Mouse (Mus musculus) limb, embryonic 15.5 days (tissue): ENCODE results near the gene Dis3. TPM values are rescaled to one million over a fixed set of nuclear protein-coding genes. Genes with fewer than 3 reads are reported as not detected.
"Not testable (repeated sequence)": the region's sequence is repeated elsewhere in the genome, so short reads cannot be mapped to it uniquely, and the experiment has no call there.

Source experiments
- ATAC-seq: fragments of 200-750 bp; cut with Nextera tagmentation; 2 replicates; pipeline ENCODE4 v1.8.0; 2017; ENCODE audit warnings: low read depth, moderate TSS enrichment; ENCODE audit not compliant: insufficient number of reproducible peaks, low FRiP score, low TSS enrichment
- H3K27ac ChIP-seq: fragments of 300-500 bp; sonication (generic); 2 replicates; pipeline ENCODE4 v1.5.1; 2015; ENCODE audit warnings: moderate library complexity, mild to moderate bottlenecking, inconsistent platforms
- H3K27me3 ChIP-seq: fragments of 300-500 bp; sonication (generic); 2 replicates; pipeline ENCODE4 v1.6.1; 2015; ENCODE audit warnings: inconsistent platforms
- H3K36me3 ChIP-seq: fragments of 300-500 bp; sonication (generic); 2 replicates; pipeline ENCODE4 v1.6.1; 2015; ENCODE audit warnings: inconsistent platforms
- H3K4me1 ChIP-seq: fragments of 300-500 bp; sonication (generic); 2 replicates; pipeline ENCODE4 v1.6.1; 2015; ENCODE audit warnings: inconsistent platforms
- H3K4me2 ChIP-seq: fragments of 300-500 bp; sonication (generic); 2 replicates; pipeline ENCODE4 v1.6.1; 2015; ENCODE audit warnings: mild to moderate bottlenecking, inconsistent platforms
- H3K4me3 ChIP-seq: fragments of 300-500 bp; sonication (generic); 2 replicates; pipeline ENCODE4 v1.5.1; 2015; ENCODE audit warnings: mild to moderate bottlenecking, inconsistent platforms
- H3K9ac ChIP-seq: fragments of 300-500 bp; sonication (generic); 2 replicates; pipeline ENCODE4 v1.6.1; 2015; ENCODE audit warnings: inconsistent platforms
- H3K9me3 ChIP-seq: fragments of 300-500 bp; sonication (generic); 2 replicates; pipeline ENCODE4 v1.6.1; 2016; ENCODE audit warnings: inconsistent platforms
- WGBS: fragments of 180-500 bp; shearing (Covaris S2); methylation state at CpG from one replicate; pipeline ENCODE4 v1.1.7; 2015; 5-methylcytosine and 5-hydroxymethylcytosine counted together
- polyA plus RNA-seq: library from polyadenylated mRNA; unstranded; fragments of >200 nt; fragmentation: Nextera tagmentation; extraction: Ambion mirVana; gene quantifications from 2 replicates; pipeline ENCODE4 v1.2.1, GENCODE M21; 2015

Dis3 gene
- polyA plus RNA-seq, 1 experiment from 2014 or later, result 29.8 TPM

- H3K27ac ChIP-seq, H3K4me1 ChIP-seq, ATAC-seq, H3K9me3 ChIP-seq, H3K4me3 ChIP-seq, H3K4me2 ChIP-seq, H3K9ac ChIP-seq, H3K27me3 ChIP-seq: not testable (repeated sequence)
- 89% methylated on average over 8 of the region's 8 CpGs for whole genome bisulfite sequencing
- H3K36me3 ChIP-seq, result peaks cover 27% of the 10 kb centered on the region
These were observed 64.7 kb downstream of the Dis3 start for GRCm38 (mm10) chr14:99034851-99035250.

DNA sequence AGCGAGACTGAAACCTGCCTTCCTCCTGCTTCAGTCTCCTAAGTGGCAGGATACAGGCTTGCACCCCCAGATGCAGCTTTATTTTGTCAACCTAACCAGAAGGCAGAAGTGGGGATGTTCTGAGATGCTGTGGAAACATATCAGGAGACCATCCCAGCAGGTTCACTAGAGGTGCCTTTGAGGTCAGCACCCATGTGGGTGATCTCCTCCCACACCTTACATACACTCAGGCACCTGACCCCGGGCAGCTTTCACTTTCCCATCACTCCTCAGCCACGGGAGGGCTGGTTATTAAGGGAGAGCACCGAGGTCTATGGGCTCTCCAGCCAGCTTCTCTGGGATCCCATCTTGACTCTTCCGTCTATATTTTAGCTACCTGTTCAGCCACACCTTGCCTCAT is 67.0 kb downstream of the Dis3 start:
- no peak overlapping the region for H3K9ac ChIP-seq
- peaks cover 9% of the 10 kb centered on the region; the same call in 1 of the 2 replicates for H3K36me3 ChIP-seq
- no peaks in the 10 kb centered on the region for H3K9me3 ChIP-seq
- no peak for ATAC-seq
- H3K4me1 ChIP-seq, result no peaks in the 10 kb centered on the region
- 74% methylated on average over 5 of the region's 5 CpGs for whole genome bisulfite sequencing
- H3K4me3 ChIP-seq, result no peak overlapping the region
- H3K27ac ChIP-seq, result no peak overlapping the region
- no peak overlapping the region for H3K4me2 ChIP-seq
- no peaks in the 10 kb centered on the region for H3K27me3 ChIP-seq

GRCm38 (mm10) chr14:99031337-99031873 is 68.2 kb downstream of the Dis3 start:
- no peaks in the 10 kb centered on the region for H3K9me3 ChIP-seq
- H3K27ac ChIP-seq, result no peak overlapping the region
- H3K4me2 ChIP-seq, result no peak overlapping the region
- ATAC-seq, result no peak
- no peaks in the 10 kb centered on the region for H3K27me3 ChIP-seq
- no peak overlapping the region for H3K4me3 ChIP-seq
- WGBS, result 78% methylated on average over 5 of the region's 5 CpGs
- no peak overlapping the region for H3K9ac ChIP-seq
- no peaks in the 10 kb centered on the region for H3K4me1 ChIP-seq
- peaks cover 9% of the 10 kb centered on the region; the same call in 1 of the 2 replicates for H3K36me3 ChIP-seq

- H3K27me3 ChIP-seq, result no peaks in the 10 kb centered on the region
- H3K9me3 ChIP-seq, result no peaks in the 10 kb centered on the region
- no peak overlapping the region for H3K9ac ChIP-seq
- H3K4me1 ChIP-seq, result no peaks in the 10 kb centered on the region
- H3K36me3 ChIP-seq, result peaks cover 5% of the 10 kb centered on the region; the same call in 1 of the 2 replicates
- WGBS, result 74% methylated on average over 5 of the region's 5 CpGs
- ATAC-seq, result no peak
- H3K4me3 ChIP-seq, result no peak overlapping the region
- no peak overlapping the region for H3K27ac ChIP-seq
- no peak overlapping the region for H3K4me2 ChIP-seq
These were observed 69.6 kb downstream of the Dis3 start for GRCm38 (mm10) chr14:99029987-99030386.

Other genes with a start within 250 kb of the Dis3 start
- gene Rpl36a-ps1, start 105.5 kb downstream of the Dis3 start, polyA plus RNA-seq, result 0.63 and 0.82 TPM in 2 replicates
- 64.7 and 70.1 TPM in 2 replicates for gene Mzt1, start 53.6 kb downstream of the Dis3 start, polyA plus RNA-seq
- 45.1 and 46.4 TPM in 2 replicates for gene Bora, start 53.5 kb downstream of the Dis3 start, polyA plus RNA-seq
- 15.9 and 16.0 TPM in 2 replicates for gene Pibf1, start 346 bp downstream of the Dis3 start, polyA plus RNA-seq
- 59.1 and 60.8 TPM in 2 replicates for gene Klf5, start 198.9 kb upstream of the Dis3 start, polyA plus RNA-seq